Mouse (Mus musculus) forebrain, embryonic 14.5 days (tissue): ENCODE measurements around the gene Ugt1a6b. TPM values are rescaled to one million over a fixed set of nuclear protein-coding genes. Genes with fewer than 3 reads are reported as not detected.
"Not testable (repeated sequence)": the region's sequence is repeated elsewhere in the genome, so short reads cannot be mapped to it uniquely, and the experiment has no call there.

Experiments used
- ATAC-seq: fragments of 200-750 bp; cut with Nextera tagmentation; 2 replicates; pipeline ENCODE4 v1.8.0; 2017; ENCODE audit warnings: mild to moderate bottlenecking, moderate library complexity
- DNase-seq: peaks from one replicate; pipeline ENCODE4 v3.0.0-alpha.2; 2015; ENCODE audit warnings: low spot score
- H3K27ac ChIP-seq: fragments of 300-500 bp; sonication (generic); 2 replicates; pipeline ENCODE4 v1.5.1; 2014; ENCODE audit warnings: low read depth, mild to moderate bottlenecking, control low read depth, low read length, moderate library complexity
- H3K27me3 ChIP-seq: fragments of 300-500 bp; sonication (generic); replicated peaks from 2 replicates; pipeline ENCODE4 v1.6.1; 2014; ENCODE audit warnings: low read length, control low read depth, mixed read lengths; ENCODE audit not compliant: control insufficient read depth, insufficient read depth
- H3K36me3 ChIP-seq: fragments of 300-500 bp; sonication (generic); 2 replicates; pipeline ENCODE4 v1.6.1; 2014; ENCODE audit warnings: low read length, control low read depth; ENCODE audit not compliant: control insufficient read depth, insufficient read depth
- H3K4me1 ChIP-seq: fragments of 300-500 bp; sonication (generic); 2 replicates; pipeline ENCODE4 v1.6.1; 2014; ENCODE audit warnings: antibody characterized with exemption, low read length, control low read depth; ENCODE audit not compliant: control insufficient read depth, insufficient read depth
- H3K4me2 ChIP-seq: fragments of 300-500 bp; sonication (generic); 2 replicates; pipeline ENCODE4 v1.6.1; 2014; ENCODE audit warnings: mild to moderate bottlenecking, control low read depth, low read length
- H3K4me3 ChIP-seq: fragments of 300-500 bp; sonication (generic); 2 replicates; pipeline ENCODE4 v1.5.1; 2014; ENCODE audit warnings: low read depth, low read length, control low read depth
- H3K9ac ChIP-seq: fragments of 300-500 bp; sonication (generic); 2 replicates; pipeline ENCODE4 v1.6.1; 2014; ENCODE audit warnings: mild to moderate bottlenecking, low read length, control low read depth, moderate library complexity
- H3K9me3 ChIP-seq: fragments of 300-500 bp; sonication (generic); replicated peaks from 2 replicates; pipeline ENCODE4 v1.6.1; 2016; ENCODE audit warnings: low read length, control low read depth, mixed read lengths; ENCODE audit not compliant: control insufficient read depth
- WGBS: fragments of 180-500 bp; shearing (Covaris S2); extraction: QIAGEN DNeasy Blood & Tissue Kit; methylation state at CpG from one replicate; pipeline ENCODE4 v1.1.7; 2014; 5-methylcytosine and 5-hydroxymethylcytosine counted together
- polyA plus RNA-seq: library from polyadenylated mRNA; unstranded; fragments of >200 nt; fragmentation: Nextera tagmentation; extraction: Ambion mirVana; gene quantifications from 2 replicates; pipeline ENCODE4 v1.2.1, GENCODE M21; 2014

Ugt1a6b gene
- polyA plus RNA-seq, 1 experiment from 2014 or later, result 2.0 TPM

DNA sequence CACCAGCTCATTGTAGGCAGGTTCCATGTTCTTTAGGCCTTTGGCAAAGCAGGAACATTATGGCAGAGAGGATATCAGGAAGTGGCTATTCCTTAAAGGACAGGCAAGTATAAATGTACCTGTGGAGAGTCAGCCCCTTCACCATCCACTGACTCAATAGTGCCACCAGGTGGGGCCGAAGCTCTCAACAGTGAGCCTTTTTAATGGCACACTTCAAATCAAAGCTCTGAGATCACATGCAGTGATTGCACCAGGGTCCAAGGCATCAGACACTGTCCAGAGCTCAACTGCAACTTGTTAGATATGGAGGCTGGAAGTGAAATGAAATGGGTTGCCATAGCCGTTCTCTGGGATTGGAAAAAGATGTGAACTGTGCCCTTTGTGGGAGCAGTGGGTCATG, 42.2 kb downstream of the Ugt1a6b start:
- WGBS, result 71% methylated on average over 2 of the region's 2 CpGs
- not testable (repeated sequence) for H3K9ac ChIP-seq, ATAC-seq, H3K27me3 ChIP-seq, H3K9me3 ChIP-seq, H3K4me1 ChIP-seq, H3K27ac ChIP-seq, H3K4me2 ChIP-seq, H3K4me3 ChIP-seq, H3K36me3 ChIP-seq
- peak; percentile 14 for DNase-seq

DNA sequence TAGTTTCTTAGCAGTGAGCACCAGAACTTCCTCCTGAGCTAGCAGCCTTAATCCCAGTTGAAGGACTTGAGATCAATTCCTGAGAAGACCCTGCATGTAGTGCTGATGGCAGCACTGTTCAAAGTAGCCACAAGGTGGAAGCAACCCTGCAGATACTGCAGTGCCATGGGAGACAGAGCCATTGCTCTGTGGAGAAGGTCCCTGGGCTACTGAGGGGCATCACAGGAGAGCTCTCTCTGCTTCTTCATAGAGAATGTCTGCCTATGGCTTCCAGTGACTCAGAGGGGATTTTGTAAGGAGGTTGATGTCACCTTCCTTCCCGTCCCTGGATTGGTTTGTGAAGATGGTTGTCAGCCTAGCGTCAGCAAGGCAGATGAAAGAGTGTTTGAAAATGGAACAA, 47.1 kb downstream of the Ugt1a6b start:
- ATAC-seq, DNase-seq, H3K9me3 ChIP-seq: not testable (repeated sequence)

DNA sequence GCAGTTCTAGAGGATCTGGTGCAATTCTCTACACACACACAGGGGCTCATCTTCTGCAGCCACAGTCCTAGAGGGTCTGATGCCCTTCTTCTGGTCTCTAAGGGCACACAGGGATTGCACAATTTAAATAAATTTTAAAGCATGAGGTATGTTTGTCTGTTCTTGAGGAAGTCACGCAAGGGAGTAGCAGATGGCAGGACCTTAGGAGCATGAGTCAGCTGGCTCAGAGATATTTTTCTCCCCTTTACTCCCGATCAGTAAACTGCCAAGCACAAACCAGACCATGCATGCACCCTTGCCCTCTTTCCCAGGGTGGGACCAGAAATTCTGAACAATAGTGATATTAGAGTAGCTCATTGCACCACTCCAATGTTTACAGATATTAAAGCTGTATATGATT, 55.4 kb downstream of the Ugt1a6b start:
- 90% methylated on average over 2 of the region's 2 CpGs for WGBS
- no peak overlapping the region for H3K27ac ChIP-seq
- H3K4me3 ChIP-seq, result no peak overlapping the region
- H3K27me3 ChIP-seq, result no peaks in the 10 kb centered on the region
- ATAC-seq (no peak), DNase-seq (no peak)
- no peaks in the 10 kb centered on the region for H3K4me1 ChIP-seq
- no peaks in the 10 kb centered on the region for H3K36me3 ChIP-seq
- H3K4me2 ChIP-seq, result no peak overlapping the region
- H3K9me3 ChIP-seq, result no peaks in the 10 kb centered on the region
- H3K9ac ChIP-seq, result no peak overlapping the region

More for the DNA sequence above, 47.1 kb downstream of the Ugt1a6b start:
- not testable (repeated sequence) for H3K4me1 ChIP-seq, H3K27ac ChIP-seq, H3K4me3 ChIP-seq, H3K36me3 ChIP-seq, H3K27me3 ChIP-seq, H3K9ac ChIP-seq, H3K4me2 ChIP-seq
- WGBS, result 67% methylated on average over 2 of the region's 2 CpGs

DNA sequence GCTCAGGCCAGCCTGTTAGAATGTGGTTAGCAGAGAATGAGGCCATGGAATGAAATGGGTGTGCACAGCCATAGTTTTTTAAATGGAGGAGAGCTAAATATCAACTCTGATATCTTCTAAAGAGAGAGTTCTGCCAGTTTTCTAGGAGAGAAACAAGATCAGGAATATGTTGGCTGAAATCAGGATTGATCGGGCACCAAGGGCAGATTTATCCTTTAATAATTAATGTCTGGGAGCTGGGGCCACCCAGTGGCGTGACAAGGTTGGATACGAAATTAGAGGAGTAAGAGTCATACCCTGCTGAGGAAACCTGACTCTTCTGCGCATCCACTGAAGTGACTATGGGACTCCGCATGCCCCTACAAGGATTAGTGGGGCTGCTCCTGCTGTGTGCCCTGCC, 62.7 kb downstream of the Ugt1a6b start, which contains the start of gene Ugt1a5:
Gene Ugt1a5 (plus strand): TSS at position 302 of the 400 bp plus-strand sequence.
- no peak within 1 kb of the TSS for H3K27ac ChIP-seq
- H3K4me1 ChIP-seq, result no peaks in the 10 kb centered on the region
- no peak within 1 kb of the TSS for H3K9ac ChIP-seq
- H3K27me3 ChIP-seq, result no peaks in the 10 kb centered on the region
- no peak for DNase-seq
- no peaks in the 10 kb centered on the region for H3K36me3 ChIP-seq
- no peak within 1 kb of the TSS for H3K4me3 ChIP-seq
- WGBS, result 82% methylated on average over 5 of the region's 5 CpGs
- no peak within 1 kb of the TSS for H3K4me2 ChIP-seq
- no peaks in the 10 kb centered on the region for H3K9me3 ChIP-seq
- ATAC-seq, result no peak

DNA sequence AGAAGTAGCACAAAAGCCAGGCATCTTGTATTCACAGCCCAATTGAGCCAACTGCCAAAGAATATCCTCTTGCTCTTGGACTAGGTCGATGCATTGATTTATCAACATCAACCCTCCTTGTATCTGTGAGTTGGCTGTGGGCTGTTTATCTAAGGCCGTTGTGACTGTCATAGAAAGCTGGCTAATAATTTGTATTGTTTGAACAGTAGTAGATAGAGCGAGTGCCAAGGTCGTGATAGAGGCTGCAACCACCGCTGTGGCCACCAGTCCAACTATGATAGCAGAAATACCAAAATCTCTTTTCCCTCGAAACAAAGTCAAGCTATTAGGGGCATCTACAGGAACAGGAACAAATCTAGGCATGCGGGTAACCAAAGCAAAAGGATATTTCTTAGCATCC, 69.1 kb downstream of the Ugt1a6b start:
- not testable (repeated sequence) for H3K4me1 ChIP-seq, DNase-seq, H3K4me2 ChIP-seq, H3K36me3 ChIP-seq, H3K27me3 ChIP-seq, ATAC-seq, H3K9ac ChIP-seq, H3K9me3 ChIP-seq, H3K27ac ChIP-seq, H3K4me3 ChIP-seq
- WGBS, result 91% methylated on average over 5 of the region's 7 CpGs

DNA sequence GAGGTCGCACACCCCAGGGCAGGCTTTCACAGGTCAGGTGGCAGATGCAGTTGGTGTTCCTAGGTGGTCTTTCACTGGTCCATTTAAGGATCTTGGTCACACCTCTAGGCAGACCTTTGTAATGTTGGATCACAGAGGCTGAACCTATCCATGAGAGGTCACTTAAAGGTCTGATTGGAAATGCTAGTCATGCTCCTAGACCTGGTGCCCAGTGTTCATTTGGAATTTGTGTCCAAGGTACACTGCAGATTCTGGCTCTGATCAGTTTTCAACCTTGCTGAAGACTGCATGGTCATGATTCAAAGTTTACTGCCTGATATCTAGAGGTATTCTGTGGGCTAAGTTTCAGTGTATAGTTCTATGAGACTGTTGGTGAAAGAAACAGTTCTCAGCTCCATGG, 76.6 kb downstream of the Ugt1a6b start:
- H3K27ac ChIP-seq, result no peak overlapping the region
- H3K9me3 ChIP-seq, result peaks cover 6% of the 10 kb centered on the region; the same call in 1 of the 2 replicates

DNA sequence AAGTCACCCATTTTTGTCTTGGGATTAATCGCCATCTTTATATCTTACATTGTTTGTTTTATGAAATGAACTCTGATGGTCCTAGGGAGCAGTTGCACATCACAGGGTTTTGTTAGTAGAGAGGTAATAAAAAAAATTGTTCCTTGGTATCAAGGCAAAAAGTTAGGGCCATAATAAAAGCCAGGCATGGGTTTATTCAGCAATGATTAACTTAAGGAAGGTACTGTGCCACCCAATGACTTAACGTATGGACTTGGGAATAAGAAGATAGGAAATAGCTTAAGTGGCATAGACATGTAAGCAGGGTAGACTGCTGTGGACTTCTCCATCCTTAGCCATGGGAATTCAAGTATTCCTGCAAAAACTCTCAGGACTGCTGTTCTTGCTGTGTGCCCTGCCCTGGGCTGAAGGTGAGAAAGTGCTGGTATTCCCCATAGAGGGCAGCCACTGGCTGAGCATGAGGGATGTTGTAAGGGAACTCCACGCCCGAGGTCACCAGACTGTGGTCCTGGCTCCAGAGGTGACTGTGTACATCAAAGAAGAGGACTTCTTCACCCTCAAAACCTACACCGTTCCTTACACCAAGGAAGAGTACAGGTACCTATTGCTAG, 83.4 kb downstream of the Ugt1a6b start:
- no peak overlapping the region for H3K4me2 ChIP-seq
- H3K36me3 ChIP-seq, result no peaks in the 10 kb centered on the region
- no peak overlapping the region for H3K27ac ChIP-seq
- no peaks in the 10 kb centered on the region for H3K27me3 ChIP-seq
- H3K9me3 ChIP-seq, result no peaks in the 10 kb centered on the region
- no peaks in the 10 kb centered on the region for H3K4me1 ChIP-seq
- WGBS, result 90% methylated on average over 5 of the region's 5 CpGs
- ATAC-seq (no peak), DNase-seq (no peak)
- H3K9ac ChIP-seq, result no peak overlapping the region
- H3K4me3 ChIP-seq, result no peak overlapping the region

More for the DNA sequence above, 76.6 kb downstream of the Ugt1a6b start:
- H3K36me3 ChIP-seq, result no peaks in the 10 kb centered on the region
- no peak for DNase-seq
- no peak overlapping the region for H3K9ac ChIP-seq
- no peak overlapping the region for H3K4me2 ChIP-seq
- H3K4me1 ChIP-seq, result no peaks in the 10 kb centered on the region
- no peak overlapping the region for H3K4me3 ChIP-seq
- WGBS, result 95% methylated on average over 1 of the region's 1 CpGs
- no peak for ATAC-seq
- no peaks in the 10 kb centered on the region for H3K27me3 ChIP-seq

DNA sequence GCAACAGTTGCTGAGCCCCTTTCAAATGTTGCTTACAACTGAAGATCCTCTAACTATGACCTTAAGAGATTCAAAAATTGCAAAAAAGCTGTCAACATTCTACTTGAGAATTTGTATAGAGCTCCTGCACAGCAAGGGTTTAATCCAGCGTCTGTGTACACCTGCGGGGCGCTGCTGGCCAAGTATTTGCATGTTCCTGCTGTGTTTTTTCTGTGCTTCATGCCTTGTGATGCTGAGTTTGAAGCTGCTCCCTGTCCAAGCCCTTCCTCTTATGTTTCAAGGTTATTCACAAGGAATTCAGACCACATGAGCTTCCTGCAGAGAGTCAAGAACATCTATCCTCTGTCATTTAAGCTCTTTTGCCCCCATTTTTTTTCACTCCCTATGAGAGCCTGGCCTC, 89.1 kb downstream of the Ugt1a6b start:
- H3K4me2 ChIP-seq, result no peak overlapping the region
- H3K36me3 ChIP-seq, result no peaks in the 10 kb centered on the region
- H3K9ac ChIP-seq, result no peak overlapping the region
- H3K9me3 ChIP-seq, result no peaks in the 10 kb centered on the region
- no peaks in the 10 kb centered on the region for H3K4me1 ChIP-seq
- WGBS, result 58% methylated on average over 3 of the region's 3 CpGs
- no peak overlapping the region for H3K27ac ChIP-seq
- DNase-seq (no peak), ATAC-seq (no peak)
- H3K27me3 ChIP-seq, result no peaks in the 10 kb centered on the region
- no peak overlapping the region for H3K4me3 ChIP-seq

DNA sequence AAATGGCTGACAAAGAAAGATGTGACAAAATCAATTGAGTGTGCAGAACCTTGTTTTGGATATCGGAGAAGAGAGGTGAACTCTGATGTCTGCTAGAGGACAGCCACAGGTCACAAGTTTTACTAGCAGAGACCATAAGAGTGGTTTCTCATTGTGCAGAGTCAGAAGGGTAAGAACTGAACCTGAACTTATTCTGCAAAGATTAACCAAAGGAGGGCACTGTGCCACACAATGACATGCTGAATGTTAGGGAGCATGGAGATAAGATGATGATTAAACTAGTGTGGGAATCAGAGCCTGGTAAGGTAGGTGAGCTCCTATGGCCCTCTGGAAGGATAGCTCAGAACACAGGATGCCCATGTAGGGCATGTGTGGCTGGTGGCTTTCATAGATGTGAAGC, 92.6 kb downstream of the Ugt1a6b start:
- no peak overlapping the region for H3K4me2 ChIP-seq
- no peak overlapping the region for H3K9ac ChIP-seq
- H3K27ac ChIP-seq, result no peak overlapping the region
- DNase-seq, result no peak
- H3K9me3 ChIP-seq, result no peaks in the 10 kb centered on the region
- H3K4me1 ChIP-seq, result no peaks in the 10 kb centered on the region
- 83% methylated on average over 1 of the region's 1 CpGs for WGBS
- no peak for ATAC-seq
- no peaks in the 10 kb centered on the region for H3K27me3 ChIP-seq
- H3K36me3 ChIP-seq, result no peaks in the 10 kb centered on the region
- no peak overlapping the region for H3K4me3 ChIP-seq
